Mouse (Mus musculus) lung, embryonic 14.5 days (tissue): ENCODE results near the gene Comt. TPM values are rescaled to one million over a fixed set of nuclear protein-coding genes. Genes with fewer than 3 reads are reported as not detected.

Source experiments
- ATAC-seq: fragments of 200-750 bp; cut with Nextera tagmentation; 2 replicates; pipeline ENCODE4 v1.8.0; 2017; ENCODE audit warnings: mild to moderate bottlenecking, moderate TSS enrichment, moderate library complexity; ENCODE audit not compliant: insufficient read depth
- DNase-seq: peaks from one replicate; pipeline ENCODE4 v3.0.0-alpha.2; 2015
- H3K27ac ChIP-seq: fragments of 300-500 bp; sonication (generic); 2 replicates; pipeline ENCODE4 v1.5.1; 2014; ENCODE audit warnings: low read depth, mild to moderate bottlenecking, moderate library complexity
- H3K27me3 ChIP-seq: fragments of 300-500 bp; sonication (generic); 2 replicates; pipeline ENCODE4 v1.6.1; 2014; ENCODE audit warnings: low read length, control low read depth; ENCODE audit not compliant: insufficient read depth
- H3K36me3 ChIP-seq: fragments of 300-500 bp; sonication (generic); 2 replicates; pipeline ENCODE4 v1.6.1; 2014; ENCODE audit warnings: control low read depth; ENCODE audit not compliant: insufficient read depth
- H3K4me1 ChIP-seq: fragments of 300-500 bp; sonication (generic); 2 replicates; pipeline ENCODE4 v1.6.1; 2014; ENCODE audit warnings: antibody characterized with exemption, control low read depth; ENCODE audit not compliant: insufficient read depth
- H3K4me2 ChIP-seq: fragments of 300-500 bp; sonication (generic); 2 replicates; pipeline ENCODE4 v1.6.1; 2014; ENCODE audit warnings: mild to moderate bottlenecking
- H3K4me3 ChIP-seq: fragments of 300-500 bp; sonication (generic); 2 replicates; pipeline ENCODE4 v1.5.1; 2014; ENCODE audit warnings: low read depth, low read length
- H3K9ac ChIP-seq: fragments of 300-500 bp; sonication (generic); 2 replicates; pipeline ENCODE4 v1.6.1; 2014
- H3K9me3 ChIP-seq: fragments of 300-500 bp; sonication (generic); 2 replicates; pipeline ENCODE4 v1.6.1; 2016; ENCODE audit warnings: low read depth, low read length, control low read depth
- CTCF ChIP-seq: IDR thresholded peaks from 2 replicates; pipeline ENCODE4 v1.5.1; 2016; ENCODE audit warnings: antibody characterized with exemption, low read depth
- WGBS: fragments of 180-500 bp; shearing (Covaris S2); extraction: QIAGEN DNeasy Blood & Tissue Kit; methylation state at CpG from one replicate; pipeline ENCODE4 v1.1.7; 2014; 5-methylcytosine and 5-hydroxymethylcytosine counted together
- polyA plus RNA-seq: library from polyadenylated mRNA; unstranded; fragments of >200 nt; fragmentation: Nextera tagmentation; extraction: Ambion mirVana; gene quantifications from 2 replicates; pipeline ENCODE4 v1.2.1, GENCODE M21; 2014

Gene Comt
- polyA plus RNA-seq, 1 experiment from 2014 or later: 97.0 TPM

DNA sequence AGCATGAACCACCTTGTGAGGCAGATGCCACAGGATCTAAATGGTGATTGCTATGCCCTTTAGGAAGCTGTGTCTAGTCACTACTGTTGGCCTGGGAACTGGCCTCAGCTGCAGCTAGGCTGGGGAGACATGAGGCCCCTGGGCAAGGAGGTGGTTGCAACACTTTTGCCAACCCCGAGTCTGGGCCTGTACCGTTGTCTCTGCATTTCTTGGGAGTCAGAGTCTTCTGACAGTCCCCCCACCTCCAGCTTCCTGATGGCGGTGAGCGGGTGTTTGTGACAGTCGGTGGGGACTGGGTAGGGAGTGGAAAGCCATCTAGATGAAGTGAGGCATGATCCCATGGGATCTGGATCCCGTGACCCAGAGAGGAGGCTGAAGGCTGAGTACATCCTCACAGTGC is 28.8 kb upstream of the Comt start:
- ATAC-seq (no peak), DNase-seq (no peak)
- WGBS: 75% methylated on average over 6 of the region's 6 CpGs
- H3K4me2 ChIP-seq: no peak overlapping the region
- TF ChIP-seq CTCF: no peak
- no peak overlapping the region for H3K9ac ChIP-seq
- no peaks in the 10 kb centered on the region for H3K9me3 ChIP-seq
- peaks cover 19% of the 10 kb centered on the region for H3K4me1 ChIP-seq
- H3K4me3 ChIP-seq: no peak overlapping the region
- H3K36me3 ChIP-seq: peaks cover 16% of the 10 kb centered on the region
- no peak overlapping the region for H3K27ac ChIP-seq
- H3K27me3 ChIP-seq: no peaks in the 10 kb centered on the region

DNA sequence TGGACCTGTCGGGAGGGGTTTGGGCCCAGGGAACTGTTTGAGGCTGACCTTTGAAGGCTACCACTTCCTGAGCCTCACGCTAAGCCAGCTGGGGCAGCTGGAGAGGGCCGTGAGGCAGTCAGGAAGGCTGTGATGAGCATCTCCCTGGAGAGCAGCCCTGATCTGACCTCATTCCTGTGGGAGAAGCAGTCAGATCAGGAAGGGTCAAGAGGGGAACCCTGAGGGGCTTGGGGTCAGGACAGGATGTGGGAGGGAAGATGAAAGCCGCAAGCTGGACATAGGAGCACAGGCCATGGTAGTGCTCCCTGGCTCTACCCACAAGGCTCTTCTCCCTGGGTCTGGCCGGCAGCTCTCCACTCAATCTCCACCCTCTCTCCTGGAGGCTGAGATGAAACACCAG is 27.2 kb upstream of the Comt start:
- DNase-seq: no peak
- WGBS: 41% methylated on average over 5 of the region's 5 CpGs
- TF ChIP-seq CTCF: no peak
- Histone ChIP-seq H3K4me3 (no peak overlapping the region), H3K27ac (no peak overlapping the region), H3K4me1 (peaks cover 6% of the 10 kb centered on the region; the same call in 1 of the 2 replicates), H3K4me2 (no peak overlapping the region), H3K9ac (no peak overlapping the region), H3K27me3 (no peaks in the 10 kb centered on the region), H3K36me3 (peaks cover 16% of the 10 kb centered on the region), H3K9me3 (no peaks in the 10 kb centered on the region)
- no peak for ATAC-seq

DNA sequence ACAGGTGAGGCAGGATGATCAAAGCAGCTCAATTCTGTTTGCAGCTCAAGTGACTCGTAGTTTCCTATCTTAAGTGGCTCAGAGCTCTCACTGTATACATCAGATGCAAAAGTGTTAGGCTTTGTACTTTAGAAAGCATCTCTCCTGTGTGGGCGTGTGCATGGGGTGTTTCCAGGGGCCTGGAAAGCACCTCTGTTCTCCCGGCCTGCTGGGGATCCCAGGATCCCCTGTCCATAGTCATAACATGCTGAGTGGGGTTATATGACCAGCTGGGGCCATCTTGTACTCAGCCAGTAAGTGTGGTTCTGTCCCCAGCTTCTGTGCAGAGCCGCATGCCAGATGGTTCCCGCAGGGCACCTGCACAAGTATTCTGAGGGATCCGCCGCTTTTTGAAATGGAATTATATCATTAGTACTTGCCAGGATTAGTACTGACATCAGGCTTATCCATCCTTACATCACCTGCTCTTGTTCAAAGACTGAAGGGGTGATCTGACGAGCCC is 25.8 kb upstream of the Comt start:
- Histone ChIP-seq H3K4me3 (no peak overlapping the region), H3K4me1 (peaks cover 9% of the 10 kb centered on the region; the same call in 1 of the 2 replicates), H3K36me3 (peaks cover 8% of the 10 kb centered on the region), H3K27me3 (no peaks in the 10 kb centered on the region), H3K9ac (no peak overlapping the region), H3K4me2 (no peak overlapping the region), H3K9me3 (no peaks in the 10 kb centered on the region), H3K27ac (no peak overlapping the region)
- ATAC-seq: no peak
- TF ChIP-seq CTCF: no peak
- WGBS: 74% methylated on average over 8 of the region's 8 CpGs
- no peak for DNase-seq

DNA sequence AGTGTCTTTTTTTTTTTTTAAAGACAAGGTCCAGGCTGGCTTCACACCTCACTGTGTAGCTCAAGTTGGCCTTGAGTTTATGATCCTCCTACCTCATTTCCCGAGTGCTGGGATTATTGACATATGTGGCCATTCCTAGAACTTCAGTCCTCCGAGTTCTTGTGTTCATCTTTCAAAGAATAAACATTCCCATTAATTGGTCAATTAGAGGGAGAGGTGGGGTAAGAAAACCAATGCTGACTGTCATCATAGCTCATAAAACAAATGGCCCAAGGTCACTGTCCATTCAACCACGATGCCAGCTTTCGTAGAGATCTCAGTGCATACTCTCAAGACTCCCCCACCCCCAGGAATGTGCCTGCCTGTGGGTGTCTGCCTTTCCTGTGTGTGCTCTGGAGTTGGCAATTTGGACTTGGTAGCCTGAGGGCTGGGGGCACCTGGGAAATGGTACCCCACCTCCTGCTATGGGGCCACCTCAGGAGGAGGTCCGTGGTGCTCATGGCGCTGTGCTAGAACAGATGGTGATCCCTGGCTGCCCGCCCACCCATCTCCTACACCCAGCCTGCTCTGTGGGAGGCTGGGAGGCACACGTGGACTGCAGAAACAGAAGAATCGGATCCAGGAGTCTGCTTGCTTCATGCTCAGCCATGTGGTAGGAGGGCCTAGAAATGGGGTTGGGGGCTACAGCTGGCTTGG is 25.0 kb upstream of the Comt start:
- no peaks in the 10 kb centered on the region for H3K27me3 ChIP-seq
- WGBS: 42% methylated on average over 9 of the region's 9 CpGs
- H3K9me3 ChIP-seq: no peaks in the 10 kb centered on the region
- H3K4me2 ChIP-seq: no peak overlapping the region
- H3K27ac ChIP-seq: no peak overlapping the region
- H3K9ac ChIP-seq: no peak overlapping the region
- no peak overlapping the region for H3K4me3 ChIP-seq
- peaks cover 9% of the 10 kb centered on the region; the same call in 1 of the 2 replicates for H3K4me1 ChIP-seq
- ATAC-seq (0 out of 2 replicates have a peak, but pooled peaks have one; percentile 12), DNase-seq (peak; percentile 25)
- 0 out of 2 replicates have a peak, but pooled peaks cover under 1% of the 10 kb centered on the region for H3K36me3 ChIP-seq
- no peak for TF ChIP-seq CTCF

DNA sequence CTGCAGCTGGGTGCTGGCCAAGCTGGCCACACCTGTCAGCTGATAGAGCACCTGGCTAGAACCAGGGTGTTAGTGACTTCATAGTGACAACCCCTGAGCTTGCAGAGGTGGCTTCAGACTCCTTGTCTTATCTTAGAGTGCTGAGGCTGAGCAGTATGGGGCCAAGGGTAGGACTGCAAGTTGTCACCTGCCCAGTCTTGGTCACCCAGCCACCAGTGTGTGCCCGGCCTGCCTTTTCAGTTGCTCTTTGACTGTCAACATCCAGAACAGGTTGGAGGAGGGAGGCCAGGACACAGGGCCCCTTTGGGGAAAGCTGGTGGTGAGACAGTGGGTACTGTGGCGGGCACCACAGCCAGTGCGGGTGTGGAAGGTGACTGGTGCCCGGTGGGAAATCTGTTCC is 22.4 kb upstream of the Comt start:
- Histone ChIP-seq H3K4me1 (peaks cover 9% of the 10 kb centered on the region; the same call in 1 of the 2 replicates), H3K27ac (no peak overlapping the region), H3K36me3 (no peaks in the 10 kb centered on the region), H3K9me3 (no peaks in the 10 kb centered on the region), H3K4me2 (no peak overlapping the region), H3K9ac (no peak overlapping the region), H3K27me3 (no peaks in the 10 kb centered on the region), H3K4me3 (no peak overlapping the region)
- 83% methylated on average over 4 of the region's 4 CpGs for WGBS
- no peak for TF ChIP-seq CTCF
- DNase-seq (no peak), ATAC-seq (no peak)

DNA sequence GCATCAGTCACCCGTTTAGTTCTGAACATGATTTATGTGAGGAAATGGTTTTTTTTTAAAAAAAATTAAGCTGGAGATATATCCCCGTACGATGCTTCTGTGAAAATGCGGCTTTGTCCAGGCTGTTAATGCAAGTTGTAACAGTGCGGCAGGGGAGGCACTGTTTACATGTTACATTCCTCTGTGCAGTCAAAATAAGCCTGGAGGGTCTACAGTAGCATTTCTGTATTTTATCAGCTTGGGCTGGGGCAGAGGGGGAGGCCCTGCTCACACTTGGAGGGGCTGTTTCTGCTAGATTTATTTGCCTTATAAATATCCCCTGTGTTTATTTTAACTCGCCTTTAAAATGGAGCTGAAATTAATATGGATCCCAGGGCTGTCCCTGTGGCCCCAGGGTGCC is 21.5 kb upstream of the Comt start:
- H3K27ac ChIP-seq: no peak overlapping the region
- DNase-seq (peak; percentile 47), ATAC-seq (no peak)
- no peaks in the 10 kb centered on the region for H3K36me3 ChIP-seq
- WGBS: 22% methylated on average over 6 of the region's 6 CpGs
- no peaks in the 10 kb centered on the region for H3K9me3 ChIP-seq
- peaks cover 9% of the 10 kb centered on the region; the same call in 1 of the 2 replicates for H3K4me1 ChIP-seq
- H3K27me3 ChIP-seq: no peaks in the 10 kb centered on the region
- H3K4me3 ChIP-seq: no peak overlapping the region
- H3K9ac ChIP-seq: no peak overlapping the region
- H3K4me2 ChIP-seq: no peak overlapping the region
- TF ChIP-seq CTCF: no peak

DNA sequence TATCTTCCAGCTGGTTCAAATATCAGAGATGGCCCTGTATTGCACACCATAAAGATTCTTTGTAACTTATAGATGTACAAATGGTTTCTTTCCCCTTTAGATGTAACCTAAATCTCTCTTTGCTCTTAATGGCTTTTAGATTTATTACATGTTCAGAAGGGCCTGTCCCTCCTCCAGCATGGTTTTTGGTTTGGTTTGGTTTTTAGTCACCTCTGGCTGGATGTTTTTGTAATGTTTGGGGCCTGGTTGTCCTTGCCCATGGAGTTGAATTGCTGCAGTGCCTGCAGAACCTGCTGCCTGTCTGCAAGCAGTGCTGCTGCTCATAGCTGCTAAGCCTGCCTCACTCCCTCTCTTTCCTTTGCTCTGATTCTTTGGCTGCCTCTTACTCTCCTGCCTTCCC is 20.6 kb upstream of the Comt start:
- no peak for ATAC-seq
- Histone ChIP-seq H3K4me2 (no peak overlapping the region), H3K27ac (no peak overlapping the region), H3K9me3 (no peaks in the 10 kb centered on the region), H3K9ac (no peak overlapping the region), H3K36me3 (no peaks in the 10 kb centered on the region), H3K27me3 (no peaks in the 10 kb centered on the region), H3K4me3 (no peak overlapping the region), H3K4me1 (peaks cover 9% of the 10 kb centered on the region; the same call in 1 of the 2 replicates)
- no peak for TF ChIP-seq CTCF
- DNase-seq: no peak
